Comparison of ENCODE assay signal across 21 mouse cellular contexts in genomic region chr8:84375803-84376202, GRCm38 (mm10). TPM values are rescaled to one million over a fixed set of nuclear protein-coding genes. Genes with fewer than 3 reads are reported as not detected.
DNase-seq lines count a peak whose midpoint lies in the region; ATAC-seq and TF ChIP-seq lines count a peak whose summit lies in the region.
"Had no signal": no experiment of that assay in that cellular context is flagged by ENCODE, and none has a peak within 500 bp of the region (broad histone marks: within the 10 kb centered on the region; RNA-seq: fewer than 3 reads in every experiment).

No protein-coding gene starts in this region.

- intact Hi-C loops in gastrocnemius, postnatal 14 days (cut with DNase I; ENCODE audit: low total_unique reads) = no loop called here

- H3K4me1 ChIP-seq in cerebellum, adult 2 months (ENCODE audit: control insufficient read depth, insufficient read depth, low read length) = peaks cover 26% of the 10 kb centered on the region

- no peaks in the 10 kb centered on the region for H3K27me3 ChIP-seq in cerebellum, adult 2 months (ENCODE audit: control insufficient read depth, insufficient read depth, low read length)

- TF ChIP-seq POLR2A in cerebellum, adult 2 months (IDR thresholded peaks at IDR 0.05; ENCODE audit: borderline replicate concordance, insufficient read depth, low read length) = no peak

- no peak for TF ChIP-seq CTCF in cerebellum, adult 2 months (IDR thresholded peaks at IDR 0.05; ENCODE audit: borderline replicate concordance, insufficient read depth, low read depth, low read length)

- no peak overlapping the region for H3K4me3 ChIP-seq in cerebellum, adult 2 months (replicated peaks; ENCODE audit: insufficient read depth, low read depth, low read length)

- ATAC-seq in cerebellum, adult (ENCODE audit: insufficient number of reproducible peaks, low FRiP score, low TSS enrichment) = no peak
- peak; percentile 21; the same call in 1 of the 2 replicates for ATAC-seq in frontal cortex, adult (ENCODE audit: low TSS enrichment)
- ATAC-seq: activated CD4-positive, CD25-positive, alpha-beta regulatory T cell, adult 4 months; CD4-positive, CD25-positive, alpha-beta regulatory T cell, adult 4 months; Patski had no signal

- H3K27ac ChIP-seq in cerebellum, adult 2 months (ENCODE audit: insufficient read depth, low read length) = peak overlapping the region; percentile 65

- peak in 1 of 2 experiments; percentile 52 for DNase-seq in cerebellum, adult 2 months
- DNase-seq in cerebellum, adult 8-10 months = no peak
- peak; percentile 32 for DNase-seq in cerebellum, adult 9-11 months
- DNase-seq in frontal cortex, postnatal 36 days (ENCODE audit: low spot score in 2 of 2) = no peak
- peak; percentile 68 for DNase-seq in brain, adult 2 months (ENCODE audit: low read depth, low spot score)
- no peak for DNase-seq in gastrocnemius, postnatal 14 days
- DNase-seq: adrenal gland, adult 2 months; adrenal gland, adult 8-10 months; adrenal gland, postnatal 10 days; adrenal gland, postnatal 14 days; adrenal gland, postnatal 25 days; adrenal gland, postnatal 36 days; B cell, adult 2 months; cerebellum, adult 11 months; cerebellum, adult 11-12 months; cerebellum, adult 9-10 months had no signal

- 31% methylated on average over 5 of the region's 5 CpGs for WGBS in cerebellum, adult 2 months

RNA-seq across cellular contexts. Expression of gene Cacna1a, which starts 12.4 kb away (rescaled TPM):
- polyA plus RNA-seq in cerebellum, adult 2 months (2012; rRNA removed) = 220 and 260 TPM in 2 replicates
- total RNA-seq in gastrocnemius, postnatal 14 days (2021) = 1 to 10 TPM; 3.1 to 9.2 TPM

Comparison
In these comparisons a context has a peak if more than half of its experiments do, and no peak if none do; other contexts are left out.
1. DNase-seq: peak in cerebellum, adult 9-11 months (single experiment) and brain, adult 2 months (single experiment); none in cerebellum, adult 8-10 months (single experiment), frontal cortex, postnatal 36 days (0 of 2) and gastrocnemius, postnatal 14 days (single experiment).